9 mouse cellular contexts compared by ENCODE assay signal in genomic region chr4:56850724-56851123, GRCm38 (mm10). TPM values are rescaled to one million over a fixed set of nuclear protein-coding genes. Genes with fewer than 3 reads are reported as not detected.
A peak's percentile ranks its signal among the peaks of the same experiment; 100 is the strongest.
DNase-seq lines count a peak whose midpoint lies in the region; ATAC-seq lines count a peak whose summit lies in the region.
"Had no signal": no experiment of that assay in that cellular context is flagged by ENCODE, and none has a peak within 500 bp of the region (broad histone marks: within the 10 kb centered on the region; RNA-seq: fewer than 3 reads in every experiment).

No protein-coding gene starts in this region.

- H3K9ac ChIP-seq in embryonic facial prominence, embryonic 11.5 days (replicated peaks; ENCODE audit: low read length): no peak overlapping the region
- no peak overlapping the region for H3K9ac ChIP-seq in forebrain, embryonic 16.5 days (replicated peaks; ENCODE audit: low read depth, low read length)
- H3K9ac ChIP-seq: forebrain, postnatal 0 days had no signal

- no peaks in the 10 kb centered on the region for H3K36me3 ChIP-seq in embryonic facial prominence, embryonic 11.5 days (replicated peaks; ENCODE audit: control insufficient read depth, insufficient read depth, low read depth, low read length)
- peaks cover 4% of the 10 kb centered on the region for H3K36me3 ChIP-seq in limb, embryonic 10.5 days
- no peaks in the 10 kb centered on the region for H3K36me3 ChIP-seq in forebrain, embryonic 16.5 days (ENCODE audit: control insufficient read depth, insufficient read depth)

- 24% methylated on average over 6 of the region's 6 CpGs for WGBS in embryonic facial prominence, embryonic 11.5 days
- 44% methylated on average over 6 of the region's 6 CpGs for WGBS in limb, embryonic 10.5 days
- WGBS in forebrain, embryonic 16.5 days: 37% methylated on average over 6 of the region's 6 CpGs

- no peak overlapping the region for H3K27ac ChIP-seq in embryonic facial prominence, embryonic 11.5 days (replicated peaks; ENCODE audit: low read depth, low read length)
- 0 out of 2 replicates have a peak overlapping the region, but pooled peaks have one; percentile 30 for H3K27ac ChIP-seq in limb, embryonic 10.5 days
- H3K27ac ChIP-seq in forebrain, embryonic 16.5 days (ENCODE audit: low read length): no peak overlapping the region

- intact Hi-C loops in left cerebral cortex, postnatal 4 days (cut with DNase I): no loop called here

- no peaks in the 10 kb centered on the region for H3K4me1 ChIP-seq in embryonic facial prominence, embryonic 11.5 days (ENCODE audit: control insufficient read depth, insufficient read depth, low read length)
- H3K4me1 ChIP-seq in limb, embryonic 10.5 days: peaks cover 5% of the 10 kb centered on the region; the same call in 1 of the 2 replicates
- no peaks in the 10 kb centered on the region for H3K4me1 ChIP-seq in forebrain, embryonic 16.5 days (replicated peaks; ENCODE audit: control insufficient read depth, insufficient read depth, low read length)

- no peak for ATAC-seq in embryonic facial prominence, embryonic 11.5 days (replicated peaks; ENCODE audit: insufficient number of reproducible peaks, low FRiP score, low TSS enrichment, low read depth)
- no peak for ATAC-seq in forebrain, embryonic 16.5 days
- ATAC-seq: forebrain, postnatal 0 days had no signal

- no peak overlapping the region for H3K4me3 ChIP-seq in embryonic facial prominence, embryonic 11.5 days (ENCODE audit: low read depth, low read length)
- no peak overlapping the region for H3K4me3 ChIP-seq in limb, embryonic 10.5 days
- H3K4me3 ChIP-seq in forebrain, embryonic 16.5 days (replicated peaks; ENCODE audit: low read length): no peak overlapping the region

- peak; percentile 22 to 36 for DNase-seq in cerebellum, postnatal 25 days
- no peak for DNase-seq in cerebellum, postnatal 4 days (ENCODE audit: low spot score in 2 of 2)
- DNase-seq in left cerebral cortex, postnatal 4 days: peak; percentile 20
- DNase-seq in left cerebral cortex, adult 9 months (ENCODE audit: low spot score in 2 of 2): no peak
- peak; percentile 24 for DNase-seq in embryonic facial prominence, embryonic 11.5 days (ENCODE audit: low spot score)
- no peak for DNase-seq in limb, embryonic 10.5 days (ENCODE audit: low spot score)
- DNase-seq in adrenal gland, postnatal 10 days: no peak
- DNase-seq: forebrain, postnatal 0 days had no signal

- no peaks in the 10 kb centered on the region for H3K9me3 ChIP-seq in embryonic facial prominence, embryonic 11.5 days (replicated peaks; ENCODE audit: control insufficient read depth, low read length)
- no peaks in the 10 kb centered on the region for H3K9me3 ChIP-seq in limb, embryonic 10.5 days (replicated peaks)
- no peaks in the 10 kb centered on the region for H3K9me3 ChIP-seq in forebrain, embryonic 16.5 days (ENCODE audit: control insufficient read depth, low read length)

- no peak overlapping the region for H3K4me2 ChIP-seq in embryonic facial prominence, embryonic 11.5 days (ENCODE audit: low read depth, low read length)
- no peak overlapping the region for H3K4me2 ChIP-seq in forebrain, embryonic 16.5 days (ENCODE audit: low read length)

- H3K27me3 ChIP-seq in embryonic facial prominence, embryonic 11.5 days (ENCODE audit: control insufficient read depth, insufficient read depth, low read length): no peaks in the 10 kb centered on the region
- H3K27me3 ChIP-seq in limb, embryonic 10.5 days (ENCODE audit: low read depth, poor library complexity, severe bottlenecking): no peaks in the 10 kb centered on the region
- H3K27me3 ChIP-seq in forebrain, embryonic 16.5 days (replicated peaks; ENCODE audit: control insufficient read depth, insufficient read depth, low read length): no peaks in the 10 kb centered on the region

RNA-seq across cellular contexts. Expression of gene Ctnnal1, which starts 14.3 kb away (rescaled TPM):
- total RNA-seq in left cerebral cortex, postnatal 4 days (2021): 10 to 100 TPM; 18.5 to 20.4 TPM
- polyA plus RNA-seq in embryonic facial prominence, embryonic 11.5 days (2014; fragmentation: Nextera tagmentation; extraction: Ambion mirVana): 34.2 and 36.0 TPM in 2 replicates
- polyA plus RNA-seq in limb, embryonic 10.5 days (2016; fragmentation: Nextera tagmentation; extraction: Ambion mirVana): 29.6 and 33.2 TPM in 2 replicates
- 11.1 and 11.4 TPM in 2 replicates for polyA plus RNA-seq in forebrain, embryonic 16.5 days (2015; fragmentation: Nextera tagmentation; extraction: Ambion mirVana)
- 10 to 100 TPM; 17.0 to 18.6 TPM for total RNA-seq in adrenal gland, postnatal 10 days (2021)

RNA-seq across cellular contexts. Expression of gene Fam206a, which starts 48.6 kb away (rescaled TPM):
- total RNA-seq in left cerebral cortex, postnatal 4 days (2021): 10 to 100 TPM; 17.7 to 18.3 TPM
- polyA plus RNA-seq in embryonic facial prominence, embryonic 11.5 days (2014; fragmentation: Nextera tagmentation; extraction: Ambion mirVana): 27.7 and 29.7 TPM in 2 replicates
- polyA plus RNA-seq in limb, embryonic 10.5 days (2016; fragmentation: Nextera tagmentation; extraction: Ambion mirVana): 28.0 and 28.5 TPM in 2 replicates
- polyA plus RNA-seq in forebrain, embryonic 16.5 days (2015; fragmentation: Nextera tagmentation; extraction: Ambion mirVana): 16.0 and 16.4 TPM in 2 replicates
- 10 to 100 TPM in 1 of 2 experiments, 1 to 10 TPM in 1; 9.8 to 11.3 TPM for total RNA-seq in adrenal gland, postnatal 10 days (2021)

RNA-seq across cellular contexts. Expression of gene Elp1, which starts 48.6 kb away (rescaled TPM):
- 100 to 1,000 TPM; 102 to 104 TPM for total RNA-seq in left cerebral cortex, postnatal 4 days (2021)
- polyA plus RNA-seq in embryonic facial prominence, embryonic 11.5 days (2014; fragmentation: Nextera tagmentation; extraction: Ambion mirVana): 92.8 and 111 TPM in 2 replicates
- polyA plus RNA-seq in limb, embryonic 10.5 days (2016; fragmentation: Nextera tagmentation; extraction: Ambion mirVana): 91.9 and 96.8 TPM in 2 replicates
- 64.7 and 68.7 TPM in 2 replicates for polyA plus RNA-seq in forebrain, embryonic 16.5 days (2015; fragmentation: Nextera tagmentation; extraction: Ambion mirVana)
- 10 to 100 TPM; 25.5 to 30.9 TPM for total RNA-seq in adrenal gland, postnatal 10 days (2021)

Comparison
In these comparisons a context has a peak if more than half of its experiments do, and no peak if none do; other contexts are left out.
1. DNase-seq: peak in cerebellum, postnatal 25 days (2 of 2), left cerebral cortex, postnatal 4 days (single experiment) and embryonic facial prominence, embryonic 11.5 days (single experiment); none in cerebellum, postnatal 4 days (0 of 2), left cerebral cortex, adult 9 months (0 of 2), limb, embryonic 10.5 days (single experiment) and adrenal gland, postnatal 10 days (single experiment).